Mouse (Mus musculus) hindbrain, embryonic 11.5 days (tissue): Measurements from ENCODE around the gene Srp14. TPM values are rescaled to one million over a fixed set of nuclear protein-coding genes. Genes with fewer than 3 reads are reported as not detected.

Experiments used
- ATAC-seq: fragments of 200-750 bp; cut with Nextera tagmentation; 2 replicates; pipeline ENCODE4 v1.8.0; 2017; ENCODE audit warnings: mild to moderate bottlenecking, moderate TSS enrichment, moderate library complexity; ENCODE audit not compliant: low FRiP score
- DNase-seq: peaks from one replicate; pipeline ENCODE4 v3.0.0-alpha.2; 2015; ENCODE audit warnings: low spot score
- H3K27ac ChIP-seq: fragments of 300-500 bp; sonication (generic); 2 replicates; pipeline ENCODE4 v1.5.1; 2014; ENCODE audit warnings: mild to moderate bottlenecking, low read depth, low read length
- H3K27me3 ChIP-seq: fragments of 300-500 bp; sonication (generic); 2 replicates; pipeline ENCODE4 v1.6.1; 2014; ENCODE audit warnings: mild to moderate bottlenecking, low read length, moderate library complexity, mixed read lengths; ENCODE audit not compliant: control insufficient read depth, insufficient read depth
- H3K36me3 ChIP-seq: fragments of 300-500 bp; sonication (generic); 2 replicates; pipeline ENCODE4 v1.6.1; 2014; ENCODE audit warnings: mild to moderate bottlenecking, low read length, moderate library complexity, mixed read lengths; ENCODE audit not compliant: control insufficient read depth, insufficient read depth
- H3K4me1 ChIP-seq: fragments of 300-500 bp; sonication (generic); replicated peaks from 2 replicates; pipeline ENCODE4 v1.6.1; 2014; ENCODE audit warnings: low read length, mixed read lengths; ENCODE audit not compliant: control insufficient read depth, insufficient read depth
- H3K4me2 ChIP-seq: fragments of 300-500 bp; sonication (generic); replicated peaks from 2 replicates; pipeline ENCODE4 v1.6.1; 2014; ENCODE audit warnings: mild to moderate bottlenecking, low read depth, low read length
- H3K4me3 ChIP-seq: fragments of 300-500 bp; sonication (generic); 2 replicates; pipeline ENCODE4 v1.5.1; 2014; ENCODE audit warnings: low read depth, low read length
- H3K9ac ChIP-seq: fragments of 300-500 bp; sonication (generic); 2 replicates; pipeline ENCODE4 v1.6.1; 2014; ENCODE audit warnings: low read depth, low read length
- H3K9me3 ChIP-seq: fragments of 300-500 bp; sonication (generic); 2 replicates; pipeline ENCODE4 v1.6.1; 2016; ENCODE audit warnings: low read length; ENCODE audit not compliant: control insufficient read depth
- WGBS: fragments of 180-500 bp; shearing (Covaris S2); extraction: QIAGEN DNeasy Blood & Tissue Kit; methylation state at CpG from one replicate; pipeline ENCODE4 v1.1.7; 2014; 5-methylcytosine and 5-hydroxymethylcytosine counted together
- polyA plus RNA-seq: library from polyadenylated mRNA; unstranded; fragments of >200 nt; fragmentation: Nextera tagmentation; extraction: Ambion mirVana; gene quantifications from 2 replicates; pipeline ENCODE4 v1.2.1, GENCODE M21; 2014

Srp14 gene
- polyA plus RNA-seq, 1 experiment from 2014 or later = 306 TPM

GRCm38 (mm10) chr2:118430630-118431029, 48.9 kb downstream of the Srp14 start:
- ATAC-seq (no peak), DNase-seq (no peak)
- H3K27ac ChIP-seq = no peak overlapping the region
- H3K4me1 ChIP-seq = no peaks in the 10 kb centered on the region
- H3K9me3 ChIP-seq = no peaks in the 10 kb centered on the region
- 74% methylated on average over 16 of the region's 16 CpGs for WGBS
- 0 out of 2 replicates have a peak, but pooled peaks cover 2% of the 10 kb centered on the region for H3K36me3 ChIP-seq
- H3K9ac ChIP-seq = no peak overlapping the region
- H3K4me3 ChIP-seq = no peak overlapping the region
- no peak overlapping the region for H3K4me2 ChIP-seq
- no peaks in the 10 kb centered on the region for H3K27me3 ChIP-seq

- 0 out of 2 replicates have a peak, but pooled peaks cover 2% of the 10 kb centered on the region for H3K36me3 ChIP-seq
- no peak for ATAC-seq
- H3K4me3 ChIP-seq = no peak overlapping the region
Measured at GRCm38 (mm10) chr2:118429297-118429696, 50.2 kb downstream of the Srp14 start.

GRCm38 (mm10) chr2:118428296-118428695, 51.2 kb downstream of the Srp14 start:
- Histone ChIP-seq H3K36me3 (0 out of 2 replicates have a peak, but pooled peaks cover 2% of the 10 kb centered on the region), H3K27ac (no peak overlapping the region), H3K4me1 (no peaks in the 10 kb centered on the region), H3K4me3 (no peak overlapping the region), H3K9ac (no peak overlapping the region), H3K9me3 (no peaks in the 10 kb centered on the region), H3K27me3 (no peaks in the 10 kb centered on the region), H3K4me2 (no peak overlapping the region)
- DNase-seq (no peak), ATAC-seq (no peak)
- WGBS = 81% methylated on average over 6 of the region's 6 CpGs

More at GRCm38 (mm10) chr2:118429297-118429696, 50.2 kb downstream of the Srp14 start:
- no peak for DNase-seq
- Histone ChIP-seq H3K9ac (no peak overlapping the region), H3K27ac (no peak overlapping the region), H3K27me3 (no peaks in the 10 kb centered on the region), H3K9me3 (no peaks in the 10 kb centered on the region), H3K4me2 (no peak overlapping the region), H3K4me1 (no peaks in the 10 kb centered on the region)
- WGBS = 88% methylated on average over 9 of the region's 9 CpGs

Other genes with a start within 250 kb of the Srp14 start
- 3.5 and 4.6 TPM in 2 replicates for gene Fsip1, start 222.7 kb downstream of the Srp14 start, polyA plus RNA-seq
- gene Gpr176, start 106.3 kb downstream of the Srp14 start, polyA plus RNA-seq = 0.59 and 0.82 TPM in 2 replicates
- gene Eif2ak4, start 91.1 kb downstream of the Srp14 start, polyA plus RNA-seq = 11.0 and 11.7 TPM in 2 replicates
- 2.5 and 4.9 TPM in 2 replicates for gene Bmf, start 70.0 kb upstream of the Srp14 start, polyA plus RNA-seq
- 80.6 and 100.0 TPM in 2 replicates for gene Bub1b, start 118.5 kb upstream of the Srp14 start, polyA plus RNA-seq
- 1.5 and 2.0 TPM in 2 replicates for gene Pak6, start 183.6 kb upstream of the Srp14 start, polyA plus RNA-seq
- gene Ankrd63, start 224.3 kb upstream of the Srp14 start, polyA plus RNA-seq = not detected in 2 replicates
- 0.32 and 0.43 TPM in 2 replicates for gene Plcb2, start 248.7 kb upstream of the Srp14 start, polyA plus RNA-seq